Mouse (Mus musculus): ENCODE results near the gene Fcgr1. TPM values are rescaled to one million over a fixed set of nuclear protein-coding genes. Genes with fewer than 3 reads are reported as not detected.

Fcgr1 gene
- polyA plus RNA-seq, 1 experiment = not detected

GRCm38 (mm10) chr3:96335163-96335550 lies 41.4 kb upstream of the Fcgr1 start:
- TF ChIP-seq POLR2A (IDR thresholded peaks at IDR 0.05; ENCODE audit: insufficient read depth, low read depth, low read length) (no peak), CTCF (IDR thresholded peaks at IDR 0.05; ENCODE audit: insufficient read depth, low read depth, low read length) (no peak)
- Histone ChIP-seq H3K4me3 (ENCODE audit: insufficient read depth, low read depth, low read length) (no peak overlapping the region), H3K4me1 (ENCODE audit: control insufficient read depth, insufficient read depth, low read length) (no peaks in the 10 kb centered on the region; the same call in 1 of the 2 replicates), H3K27ac (ENCODE audit: insufficient read depth, low read depth, low read length) (no peak overlapping the region)
- WGBS = 58% methylated on average over 6 of the region's 6 CpGs

- H3K4me3 ChIP-seq (ENCODE audit: insufficient read depth, low read depth, low read length) = no peak overlapping the region
- no peak overlapping the region for H3K27ac ChIP-seq (ENCODE audit: insufficient read depth, low read depth, low read length)
- WGBS = 5% methylated on average over 36 of the region's 36 CpGs
- TF ChIP-seq POLR2A (IDR thresholded peaks at IDR 0.05; ENCODE audit: insufficient read depth, low read depth, low read length) (no peak), CTCF (IDR thresholded peaks at IDR 0.05; ENCODE audit: insufficient read depth, low read depth, low read length) (no peak)
- H3K4me1 ChIP-seq (ENCODE audit: control insufficient read depth, insufficient read depth, low read length) = no peaks in the 10 kb centered on the region; the same call in 1 of the 2 replicates
Measured at GRCm38 (mm10) chr3:96334175-96335162, 40.7 kb upstream of the Fcgr1 start.

- 4% methylated on average over 25 of the region's 25 CpGs for WGBS
Measured at GRCm38 (mm10) chr3:96333396-96334174, 39.8 kb upstream of the Fcgr1 start.

GRCm38 (mm10) chr3:96332631-96333395 lies 39.0 kb upstream of the Fcgr1 start:
- TF ChIP-seq POLR2A (IDR thresholded peaks at IDR 0.05; ENCODE audit: insufficient read depth, low read depth, low read length) (no peak), CTCF (IDR thresholded peaks at IDR 0.05; ENCODE audit: insufficient read depth, low read depth, low read length) (no peak)
- Histone ChIP-seq H3K4me3 (ENCODE audit: insufficient read depth, low read depth, low read length) (no peak overlapping the region), H3K27ac (ENCODE audit: insufficient read depth, low read depth, low read length) (no peak overlapping the region), H3K4me1 (ENCODE audit: control insufficient read depth, insufficient read depth, low read length) (no peaks in the 10 kb centered on the region; the same call in 1 of the 2 replicates)
- WGBS = 8% methylated on average over 27 of the region's 27 CpGs

More at GRCm38 (mm10) chr3:96333396-96334174, 39.8 kb upstream of the Fcgr1 start:
- TF ChIP-seq CTCF (IDR thresholded peaks at IDR 0.05; ENCODE audit: insufficient read depth, low read depth, low read length) = no peak
- no peak for TF ChIP-seq POLR2A (IDR thresholded peaks at IDR 0.05; ENCODE audit: insufficient read depth, low read depth, low read length)
- Histone ChIP-seq H3K4me1 (ENCODE audit: control insufficient read depth, insufficient read depth, low read length) (no peaks in the 10 kb centered on the region; the same call in 1 of the 2 replicates), H3K4me3 (ENCODE audit: insufficient read depth, low read depth, low read length) (no peak overlapping the region), H3K27ac (ENCODE audit: insufficient read depth, low read depth, low read length) (no peak overlapping the region)

- TF ChIP-seq POLR2A (IDR thresholded peaks at IDR 0.05; ENCODE audit: insufficient read depth, low read depth, low read length) = no peak
- TF ChIP-seq CTCF (IDR thresholded peaks at IDR 0.05; ENCODE audit: insufficient read depth, low read depth, low read length) = no peak
- Histone ChIP-seq H3K4me3 (ENCODE audit: insufficient read depth, low read depth, low read length) (no peak overlapping the region), H3K27ac (ENCODE audit: insufficient read depth, low read depth, low read length) (no peak overlapping the region), H3K4me1 (ENCODE audit: control insufficient read depth, insufficient read depth, low read length) (no peaks in the 10 kb centered on the region; the same call in 1 of the 2 replicates)
- WGBS = 25% methylated on average over 14 of the region's 14 CpGs
Measured at GRCm38 (mm10) chr3:96332000-96332399, 38.2 kb upstream of the Fcgr1 start.

GRCm38 (mm10) chr3:96331438-96331837 lies 37.7 kb upstream of the Fcgr1 start:
- H3K27ac ChIP-seq (ENCODE audit: insufficient read depth, low read depth, low read length) = no peak overlapping the region
- 68% methylated on average over 7 of the region's 7 CpGs for WGBS
- no peaks in the 10 kb centered on the region; the same call in 1 of the 2 replicates for H3K4me1 ChIP-seq (ENCODE audit: control insufficient read depth, insufficient read depth, low read length)
- H3K4me3 ChIP-seq (ENCODE audit: insufficient read depth, low read depth, low read length) = no peak overlapping the region
- TF ChIP-seq POLR2A (IDR thresholded peaks at IDR 0.05; ENCODE audit: insufficient read depth, low read depth, low read length) = no peak
- no peak for TF ChIP-seq CTCF (IDR thresholded peaks at IDR 0.05; ENCODE audit: insufficient read depth, low read depth, low read length)

- 59% methylated on average over 7 of the region's 7 CpGs for WGBS
- no peak overlapping the region for H3K4me3 ChIP-seq (ENCODE audit: insufficient read depth, low read depth, low read length)
- TF ChIP-seq CTCF (IDR thresholded peaks at IDR 0.05; ENCODE audit: insufficient read depth, low read depth, low read length) = no peak
- TF ChIP-seq POLR2A (IDR thresholded peaks at IDR 0.05; ENCODE audit: insufficient read depth, low read depth, low read length) = no peak
- no peak overlapping the region for H3K27ac ChIP-seq (ENCODE audit: insufficient read depth, low read depth, low read length)
- H3K4me1 ChIP-seq (ENCODE audit: control insufficient read depth, insufficient read depth, low read length) = no peaks in the 10 kb centered on the region; the same call in 1 of the 2 replicates
Measured at GRCm38 (mm10) chr3:96330603-96331002, 36.8 kb upstream of the Fcgr1 start.

GRCm38 (mm10) chr3:96330181-96330580 lies 36.4 kb upstream of the Fcgr1 start:
- Histone ChIP-seq H3K4me1 (ENCODE audit: control insufficient read depth, insufficient read depth, low read length) (no peaks in the 10 kb centered on the region; the same call in 1 of the 2 replicates), H3K27ac (ENCODE audit: insufficient read depth, low read depth, low read length) (no peak overlapping the region), H3K4me3 (ENCODE audit: insufficient read depth, low read depth, low read length) (no peak overlapping the region)
- TF ChIP-seq CTCF (IDR thresholded peaks at IDR 0.05; ENCODE audit: insufficient read depth, low read depth, low read length) = no peak
- no peak for TF ChIP-seq POLR2A (IDR thresholded peaks at IDR 0.05; ENCODE audit: insufficient read depth, low read depth, low read length)
- WGBS = 92% methylated on average over 4 of the region's 4 CpGs

Measured in olfactory bulb, adult 2 months (tissue).